Mouse (Mus musculus) kidney, embryonic 15.5 days (tissue): ENCODE measurements around the gene Nelfb. TPM values are rescaled to one million over a fixed set of nuclear protein-coding genes. Genes with fewer than 3 reads are reported as not detected.

Source experiments
- ATAC-seq: fragments of 200-750 bp; cut with Nextera tagmentation; replicated peaks from 2 replicates; pipeline ENCODE4 v1.8.0; 2017; ENCODE audit warnings: moderate TSS enrichment; ENCODE audit not compliant: low FRiP score
- H3K27ac ChIP-seq: fragments of 300-500 bp; sonication (generic); 2 replicates; pipeline ENCODE4 v1.5.1; 2015; ENCODE audit warnings: mild to moderate bottlenecking, inconsistent platforms
- H3K27me3 ChIP-seq: fragments of 300-500 bp; sonication (generic); 2 replicates; pipeline ENCODE4 v1.6.1; 2015; ENCODE audit warnings: inconsistent platforms
- H3K36me3 ChIP-seq: fragments of 300-500 bp; sonication (generic); 2 replicates; pipeline ENCODE4 v1.6.1; 2015; ENCODE audit warnings: inconsistent platforms
- H3K4me1 ChIP-seq: fragments of 300-500 bp; sonication (generic); 2 replicates; pipeline ENCODE4 v1.6.1; 2015; ENCODE audit warnings: inconsistent platforms
- H3K4me2 ChIP-seq: fragments of 300-500 bp; sonication (generic); 2 replicates; pipeline ENCODE4 v1.6.1; 2015; ENCODE audit warnings: moderate library complexity, mild to moderate bottlenecking, inconsistent platforms
- H3K4me3 ChIP-seq: fragments of 300-500 bp; sonication (generic); replicated peaks from 2 replicates; pipeline ENCODE4 v1.5.1; 2015; ENCODE audit warnings: mild to moderate bottlenecking, inconsistent platforms
- H3K9ac ChIP-seq: fragments of 300-500 bp; sonication (generic); 2 replicates; pipeline ENCODE4 v1.6.1; 2015; ENCODE audit warnings: mild to moderate bottlenecking, inconsistent platforms
- H3K9me3 ChIP-seq: fragments of 300-500 bp; sonication (generic); replicated peaks from 2 replicates; pipeline ENCODE4 v1.6.1; 2016; ENCODE audit warnings: inconsistent platforms
- WGBS: fragments of 180-500 bp; shearing (Covaris S2); methylation state at CpG from one replicate; pipeline ENCODE4 v1.1.7; 2015; ENCODE audit warnings: mixed read lengths; 5-methylcytosine and 5-hydroxymethylcytosine counted together
- polyA plus RNA-seq: library from polyadenylated mRNA; unstranded; fragments of >200 nt; fragmentation: Nextera tagmentation; extraction: Ambion mirVana; gene quantifications from 2 replicates; pipeline ENCODE4 v1.2.1, GENCODE M21; 2015

Nelfb gene
- polyA plus RNA-seq, 1 experiment from 2014 or later: 124 TPM

GRCm38 (mm10) chr2:25194006-25194405 is 17.3 kb downstream of the Nelfb start:
- peaks cover 8% of the 10 kb centered on the region for H3K36me3 ChIP-seq
- ATAC-seq: no peak
- 68% methylated on average over 5 of the region's 5 CpGs for WGBS
- H3K4me1 ChIP-seq: peaks cover 46% of the 10 kb centered on the region
- H3K4me2 ChIP-seq: peak overlapping the region; percentile 68
- no peaks in the 10 kb centered on the region for H3K9me3 ChIP-seq
- H3K9ac ChIP-seq: no peak overlapping the region
- H3K27me3 ChIP-seq: peaks cover 13% of the 10 kb centered on the region
- no peak overlapping the region for H3K4me3 ChIP-seq
- H3K27ac ChIP-seq: peak overlapping the region; percentile 54

GRCm38 (mm10) chr2:25193330-25193770 is 17.9 kb downstream of the Nelfb start:
- Histone ChIP-seq H3K4me3 (peak overlapping the region; percentile 14; the same call in 1 of the 2 replicates), H3K9ac (no peak overlapping the region), H3K9me3 (no peaks in the 10 kb centered on the region), H3K36me3 (peaks cover 1% of the 10 kb centered on the region), H3K4me2 (peak overlapping the region; percentile 68), H3K27me3 (peaks cover 13% of the 10 kb centered on the region), H3K27ac (peak overlapping the region; percentile 54), H3K4me1 (peaks cover 46% of the 10 kb centered on the region)
- WGBS: 1% methylated on average over 6 of the region's 6 CpGs
- ATAC-seq: peak; percentile 69

GRCm38 (mm10) chr2:25187841-25188240 is 23.4 kb downstream of the Nelfb start:
- Histone ChIP-seq H3K4me1 (peaks cover 25% of the 10 kb centered on the region), H3K9ac (no peak overlapping the region), H3K4me2 (no peak overlapping the region), H3K4me3 (no peak overlapping the region), H3K36me3 (no peaks in the 10 kb centered on the region), H3K27me3 (peaks cover 22% of the 10 kb centered on the region), H3K27ac (no peak overlapping the region), H3K9me3 (no peaks in the 10 kb centered on the region)
- ATAC-seq: no peak
- WGBS: 89% methylated on average over 6 of the region's 6 CpGs

- 40% methylated on average over 5 of the region's 5 CpGs for WGBS
- no peaks in the 10 kb centered on the region for H3K36me3 ChIP-seq
- no peak overlapping the region; the same call in 1 of the 2 replicates for H3K9ac ChIP-seq
- peak overlapping the region; percentile 90 for H3K4me2 ChIP-seq
- H3K4me3 ChIP-seq: peak overlapping the region; percentile 49
- peaks cover 31% of the 10 kb centered on the region for H3K4me1 ChIP-seq
- H3K9me3 ChIP-seq: no peaks in the 10 kb centered on the region
- ATAC-seq: no peak
- H3K27me3 ChIP-seq: peaks cover 32% of the 10 kb centered on the region
- H3K27ac ChIP-seq: 0 out of 2 replicates have a peak overlapping the region, but pooled peaks have one; percentile 82
Measured at GRCm38 (mm10) chr2:25186575-25186930, 24.7 kb downstream of the Nelfb start.

GRCm38 (mm10) chr2:25185625-25186574 is 25.4 kb downstream of the Nelfb start:
- 1% methylated on average over 64 of the region's 64 CpGs for WGBS
- H3K27me3 ChIP-seq: peaks cover 38% of the 10 kb centered on the region
- ATAC-seq: peak; percentile 74
- H3K9me3 ChIP-seq: no peaks in the 10 kb centered on the region
- H3K4me3 ChIP-seq: peak overlapping the region; percentile 49
- H3K4me1 ChIP-seq: peaks cover 38% of the 10 kb centered on the region
- peak overlapping the region; percentile 90 for H3K4me2 ChIP-seq
- peak overlapping the region; percentile 47 for H3K9ac ChIP-seq
- H3K27ac ChIP-seq: peak overlapping the region; percentile 82
- no peaks in the 10 kb centered on the region for H3K36me3 ChIP-seq

GRCm38 (mm10) chr2:25184496-25184895 is 26.8 kb downstream of the Nelfb start:
- H3K9ac ChIP-seq: no peak overlapping the region
- no peak for ATAC-seq
- no peak overlapping the region for H3K4me2 ChIP-seq
- 0 out of 2 replicates have a peak overlapping the region, but pooled peaks have one; percentile 49 for H3K4me3 ChIP-seq
- peaks cover 50% of the 10 kb centered on the region for H3K4me1 ChIP-seq
- no peaks in the 10 kb centered on the region for H3K36me3 ChIP-seq
- H3K27me3 ChIP-seq: peaks cover 50% of the 10 kb centered on the region
- 97% methylated on average over 7 of the region's 7 CpGs for WGBS
- H3K9me3 ChIP-seq: no peaks in the 10 kb centered on the region
- no peak overlapping the region for H3K27ac ChIP-seq

- H3K27ac ChIP-seq: no peak overlapping the region
- 55% methylated on average over 2 of the region's 2 CpGs for WGBS
- H3K4me3 ChIP-seq: peak overlapping the region; percentile 67
- ATAC-seq: no peak
- H3K27me3 ChIP-seq: peaks cover 62% of the 10 kb centered on the region
- H3K36me3 ChIP-seq: no peaks in the 10 kb centered on the region
- no peaks in the 10 kb centered on the region for H3K9me3 ChIP-seq
- H3K9ac ChIP-seq: no peak overlapping the region
- H3K4me2 ChIP-seq: peak overlapping the region; percentile 92
- peaks cover 61% of the 10 kb centered on the region for H3K4me1 ChIP-seq
Measured at GRCm38 (mm10) chr2:25183336-25183735, 28.0 kb downstream of the Nelfb start.

GRCm38 (mm10) chr2:25182664-25183063 is 28.6 kb downstream of the Nelfb start:
- Histone ChIP-seq H3K4me3 (peak overlapping the region; percentile 67), H3K4me1 (peaks cover 68% of the 10 kb centered on the region), H3K36me3 (no peaks in the 10 kb centered on the region), H3K27me3 (peaks cover 68% of the 10 kb centered on the region), H3K9me3 (no peaks in the 10 kb centered on the region), H3K9ac (peak overlapping the region; percentile 37; the same call in 1 of the 2 replicates), H3K27ac (no peak overlapping the region), H3K4me2 (peak overlapping the region; percentile 92)
- no peak for ATAC-seq
- WGBS: 14% methylated on average over 6 of the region's 6 CpGs

- peaks cover 75% of the 10 kb centered on the region for H3K4me1 ChIP-seq
- 1% methylated on average over 17 of the region's 17 CpGs for WGBS
Measured at GRCm38 (mm10) chr2:25181891-25182397, 29.3 kb downstream of the Nelfb start.

GRCm38 (mm10) chr2:25180973-25181890 is 30.1 kb downstream of the Nelfb start:
- peak overlapping the region; percentile 67 for H3K4me3 ChIP-seq
- peak overlapping the region; percentile 64 for H3K9ac ChIP-seq
- peak overlapping the region; percentile 93 for H3K27ac ChIP-seq
- no peaks in the 10 kb centered on the region for H3K9me3 ChIP-seq
- ATAC-seq: peak; percentile 30
- H3K27me3 ChIP-seq: peaks cover 74% of the 10 kb centered on the region
- H3K4me2 ChIP-seq: peak overlapping the region; percentile 92
- H3K4me1 ChIP-seq: peaks cover 78% of the 10 kb centered on the region
- H3K36me3 ChIP-seq: no peaks in the 10 kb centered on the region
- WGBS: under 1% methylated on average over 100 of the region's 100 CpGs

More at GRCm38 (mm10) chr2:25181891-25182397, 29.3 kb downstream of the Nelfb start:
- Histone ChIP-seq H3K9me3 (no peaks in the 10 kb centered on the region), H3K4me2 (peak overlapping the region; percentile 92), H3K27ac (peak overlapping the region; percentile 93), H3K4me3 (peak overlapping the region; percentile 67), H3K27me3 (peaks cover 72% of the 10 kb centered on the region), H3K36me3 (no peaks in the 10 kb centered on the region), H3K9ac (peak overlapping the region; percentile 64)
- no peak for ATAC-seq

- Histone ChIP-seq H3K4me3 (peak within 1 kb of the TSS; percentile 67), H3K36me3 (no peaks in the 10 kb centered on the region), H3K9me3 (no peaks in the 10 kb centered on the region), H3K9ac (peak within 1 kb of the TSS; percentile 64), H3K27ac (peak within 1 kb of the TSS; percentile 93), H3K4me2 (peak within 1 kb of the TSS; percentile 92), H3K27me3 (peaks cover 74% of the 10 kb centered on the region), H3K4me1 (peaks cover 78% of the 10 kb centered on the region)
- peak; percentile 84 for ATAC-seq
- under 1% methylated on average over 35 of the region's 35 CpGs for WGBS
Measured at GRCm38 (mm10) chr2:25180478-25180903, 30.8 kb downstream of the Nelfb start, which contains the start of gene Nrarp. Gene Nrarp, plus strand, starts transcription at chr2:25180758.
